Mouse (Mus musculus): Measurements from ENCODE around the gene Papss2.

The Papss2 gene

DNA sequence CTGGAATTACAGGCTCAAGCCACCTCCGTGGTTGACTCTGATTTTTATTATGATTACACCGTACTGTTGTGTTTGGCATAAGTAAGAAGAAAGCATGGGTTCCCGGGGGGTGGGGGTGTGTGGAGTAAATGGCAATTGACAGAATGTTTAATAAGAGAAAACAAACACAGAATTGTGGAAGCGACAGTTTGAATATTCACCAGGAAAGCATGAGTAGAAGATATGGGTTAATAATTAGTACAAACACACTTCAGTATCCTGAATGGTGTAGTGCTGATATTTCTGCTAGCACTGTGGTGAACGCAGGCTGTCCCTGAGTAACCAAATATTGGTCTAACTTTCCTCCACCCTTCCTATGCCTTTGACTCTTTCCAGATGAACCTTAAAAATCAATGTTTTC, 3.8 kb downstream of the Papss2 start:
- no peak for DNase-seq (ENCODE audit: low read depth, low spot score)

DNA sequence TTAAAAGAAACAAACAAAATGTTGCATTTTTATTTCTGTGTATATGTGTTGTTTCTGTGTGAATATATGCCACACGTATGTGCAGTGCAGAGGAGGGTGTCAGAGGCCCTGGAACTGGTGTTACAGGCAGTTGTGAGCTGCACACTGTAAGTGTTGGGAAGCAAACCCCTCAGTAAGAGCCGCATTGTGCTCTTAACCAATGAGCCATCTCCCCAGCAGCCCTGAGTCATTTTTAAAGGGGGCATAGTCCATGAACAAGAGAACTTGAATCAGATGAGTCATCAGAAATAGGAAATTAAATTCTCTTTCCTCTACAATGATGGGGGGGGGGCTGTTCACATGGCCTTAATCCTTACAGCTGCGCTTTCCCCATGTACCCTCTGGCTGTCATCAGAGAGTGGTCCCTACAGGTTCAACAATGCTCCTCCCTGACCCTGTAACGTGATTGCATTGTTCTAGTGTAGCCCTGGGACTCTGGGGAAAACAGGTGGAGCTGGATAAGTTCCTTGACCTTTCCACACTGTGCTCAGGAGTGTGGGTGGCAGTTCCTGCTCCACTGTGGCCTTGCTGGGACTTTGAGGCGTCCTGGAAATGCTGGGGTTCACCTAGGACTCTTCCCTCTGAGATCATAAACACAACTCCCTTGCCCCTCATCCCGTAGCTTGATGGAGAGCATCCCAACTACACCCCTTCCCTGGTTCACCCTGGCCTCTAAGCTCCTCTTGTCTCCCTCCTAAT, 5.6 kb downstream of the Papss2 start:
- no peak for DNase-seq (ENCODE audit: low read depth, low spot score)

DNA sequence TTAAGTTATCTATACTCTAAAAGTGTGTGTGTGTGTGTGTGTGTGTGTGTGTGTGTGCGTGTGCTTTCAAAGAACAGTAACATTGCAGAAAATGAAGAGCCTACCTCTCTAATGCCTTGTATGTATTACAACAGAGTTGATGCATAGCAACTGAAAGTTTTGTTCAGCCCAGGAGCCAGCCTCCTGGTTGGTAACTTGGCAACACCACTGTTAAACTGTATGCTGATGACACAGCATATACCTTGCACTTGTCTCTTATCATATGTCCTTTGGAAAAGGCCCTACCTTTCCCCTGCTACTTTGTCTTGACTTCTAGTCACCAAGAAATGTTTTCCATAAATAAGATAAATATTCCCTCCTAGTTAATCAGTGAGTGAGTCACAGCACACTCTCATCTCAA, 7.9 kb downstream of the Papss2 start:
- no peak for DNase-seq (ENCODE audit: low read depth, low spot score)

DNA sequence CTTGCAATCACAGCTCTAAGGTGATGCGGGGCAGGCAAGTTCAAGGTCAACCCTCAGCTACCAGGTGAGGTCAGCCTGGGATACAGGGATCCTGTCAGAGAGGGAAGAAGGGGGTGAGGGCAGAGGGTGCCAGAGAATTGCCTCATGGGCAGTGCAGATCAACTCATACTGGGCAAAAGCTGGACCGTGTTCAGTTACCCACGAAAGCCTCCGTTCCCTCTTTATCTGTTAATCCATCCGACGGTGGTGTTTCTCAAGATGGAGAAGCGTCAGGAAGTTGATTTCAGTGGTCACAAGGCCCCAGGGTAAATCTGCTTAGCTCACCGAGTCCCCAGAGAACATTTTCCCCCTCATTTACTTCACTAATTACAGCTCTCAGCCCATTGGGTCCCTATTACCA, 8.5 kb downstream of the Papss2 start:
- no peak for DNase-seq (ENCODE audit: low read depth, low spot score)

DNA sequence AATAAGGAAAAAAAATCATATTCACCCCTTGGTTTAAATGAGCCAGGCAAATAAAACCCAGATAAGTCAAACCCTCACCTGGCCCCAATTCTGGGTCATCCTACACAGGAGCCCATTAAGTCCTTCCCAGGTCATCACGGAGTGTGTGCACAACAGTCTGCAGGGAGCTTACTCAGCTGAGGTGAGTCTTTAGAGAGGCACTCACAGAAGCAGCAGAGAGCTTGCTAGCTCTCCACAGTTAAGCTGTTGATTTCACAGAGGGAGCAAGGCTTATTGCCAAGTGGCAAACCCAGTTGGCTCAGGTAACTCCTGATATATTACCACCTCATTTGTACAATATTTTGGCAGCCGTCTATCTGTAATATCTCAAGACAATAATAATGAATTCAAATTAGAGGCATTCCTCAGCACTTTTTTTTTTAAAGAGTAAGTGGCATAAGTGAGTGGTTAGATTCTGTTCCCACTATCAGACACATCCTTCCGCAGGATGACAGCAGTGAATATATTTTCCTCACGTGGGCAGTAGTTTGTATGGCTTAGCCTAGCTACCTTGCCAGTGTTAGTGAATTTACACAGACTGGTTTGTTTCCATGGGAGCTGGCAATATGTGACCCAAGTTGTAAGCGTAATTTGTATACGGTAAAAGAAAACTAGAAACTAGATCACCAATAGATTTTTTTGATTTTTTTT, 9.1 kb downstream of the Papss2 start:
- no peak for DNase-seq (ENCODE audit: low read depth, low spot score)

- DNase-seq (ENCODE audit: low read depth, low spot score), result no peak
Observed at GRCm38 (mm10) chr19:32606227-32606827, 10.7 kb downstream of the Papss2 start.

DNA sequence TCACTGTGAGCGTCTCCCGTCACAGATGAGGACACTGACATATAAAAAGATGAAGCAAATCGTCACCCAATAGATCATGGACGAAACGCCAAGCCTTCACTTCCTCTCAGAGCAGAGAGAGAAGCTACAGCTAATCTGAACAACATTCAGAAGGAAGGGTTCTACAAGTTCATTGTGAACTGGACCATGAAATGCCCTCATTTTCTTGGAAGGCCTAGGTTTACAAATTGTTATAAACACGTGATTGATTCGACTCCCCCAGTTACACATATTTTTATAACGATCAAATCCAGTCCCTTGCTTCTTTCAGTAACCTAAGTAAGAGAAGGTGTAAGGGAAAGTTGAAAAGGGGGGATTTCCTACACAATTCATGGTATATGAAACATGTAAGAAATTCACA, 11.4 kb downstream of the Papss2 start:
- DNase-seq (ENCODE audit: low read depth, low spot score), result no peak

DNA sequence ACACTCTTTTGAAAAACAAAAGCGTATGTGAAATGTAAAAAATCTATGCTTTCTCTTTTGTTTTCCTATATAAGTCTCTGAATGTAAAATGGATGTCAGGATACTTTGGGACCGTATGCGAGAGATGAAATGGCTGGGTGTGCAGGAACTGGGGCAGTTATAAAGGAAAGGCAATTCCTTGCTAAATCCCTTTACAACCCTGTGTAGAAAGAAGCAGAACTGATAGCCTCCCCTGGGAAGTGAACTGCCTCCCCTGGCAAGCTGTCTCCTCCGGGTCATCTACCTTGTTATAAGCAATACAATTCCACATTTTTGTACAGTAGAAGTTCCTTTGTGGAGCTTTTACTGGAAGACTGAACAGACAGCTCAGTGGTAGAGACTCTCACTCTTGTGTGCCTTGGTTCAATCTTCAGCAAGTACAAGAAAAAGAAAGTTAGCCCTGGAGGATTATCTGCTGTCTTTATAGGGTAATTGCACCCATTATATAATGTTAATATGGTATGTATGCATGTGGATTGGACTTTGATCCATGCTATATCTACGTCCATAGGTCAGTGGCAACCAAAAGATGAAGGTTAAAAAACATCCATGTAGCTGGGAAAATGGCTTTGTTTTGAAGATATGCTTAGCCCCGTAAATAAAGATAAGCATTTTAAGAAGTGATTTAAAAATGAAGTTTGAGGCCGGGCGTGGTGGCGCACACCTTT, 15.9 kb downstream of the Papss2 start:
- DNase-seq (ENCODE audit: low read depth, low spot score), result no peak

DNA sequence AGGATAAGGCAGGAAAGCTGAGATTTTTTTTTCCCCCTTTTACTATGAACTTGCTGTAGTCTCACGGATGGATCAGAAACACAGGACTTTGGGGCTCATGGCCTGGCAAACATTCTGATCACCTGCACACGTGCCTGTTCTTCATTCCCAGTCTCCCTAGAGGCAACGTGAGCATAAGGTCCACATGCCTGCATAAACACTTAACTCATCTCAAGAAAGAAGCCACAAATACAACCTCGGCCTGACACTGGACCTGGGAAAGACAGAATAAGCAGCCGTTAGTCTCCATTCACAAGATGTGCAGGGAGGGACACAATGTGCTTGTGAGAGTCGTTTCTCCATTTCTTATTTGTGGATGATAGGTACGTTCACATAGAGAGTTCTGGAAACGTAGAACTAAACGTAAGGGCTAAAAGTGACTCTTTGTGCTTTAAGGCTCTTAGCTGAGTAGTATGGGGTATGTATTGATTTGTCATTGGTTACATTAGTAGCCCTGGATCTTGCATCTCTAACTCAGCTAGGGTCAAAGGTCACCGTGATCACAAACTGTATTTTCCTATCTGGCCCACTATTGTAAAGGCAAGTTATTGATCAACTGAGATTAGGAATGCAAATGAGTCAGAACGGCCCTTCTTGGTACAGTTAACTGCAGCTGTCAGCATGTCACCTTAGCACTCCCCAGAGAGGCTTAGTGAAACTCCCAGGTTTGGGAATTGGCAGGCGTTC, 18.6 kb downstream of the Papss2 start:
- no peak for DNase-seq (ENCODE audit: low read depth, low spot score)

DNA sequence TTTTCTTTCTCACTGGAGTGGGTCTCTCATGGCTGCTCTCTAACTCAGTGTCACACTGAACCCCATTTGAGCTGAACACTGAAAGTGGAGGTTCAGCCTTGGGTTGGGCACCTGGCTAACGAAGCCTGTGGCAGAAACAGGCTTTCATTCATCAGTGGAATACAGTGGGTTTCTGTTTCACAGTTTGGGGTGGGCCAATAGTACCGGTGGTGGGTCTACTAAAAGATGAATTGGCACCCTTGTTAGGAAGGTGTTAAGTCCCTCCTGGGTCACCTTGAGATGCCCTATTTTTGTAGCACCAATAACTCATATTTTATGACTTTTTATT, 19.1 kb downstream of the Papss2 start:
- DNase-seq (ENCODE audit: low read depth, low spot score), result no peak

- no peak for DNase-seq (ENCODE audit: low read depth, low spot score)
Observed at GRCm38 (mm10) chr19:32616646-32617045, 21.1 kb downstream of the Papss2 start.

- DNase-seq (ENCODE audit: low read depth, low spot score), result no peak
Observed at GRCm38 (mm10) chr19:32619739-32620138, 24.1 kb downstream of the Papss2 start.

DNA sequence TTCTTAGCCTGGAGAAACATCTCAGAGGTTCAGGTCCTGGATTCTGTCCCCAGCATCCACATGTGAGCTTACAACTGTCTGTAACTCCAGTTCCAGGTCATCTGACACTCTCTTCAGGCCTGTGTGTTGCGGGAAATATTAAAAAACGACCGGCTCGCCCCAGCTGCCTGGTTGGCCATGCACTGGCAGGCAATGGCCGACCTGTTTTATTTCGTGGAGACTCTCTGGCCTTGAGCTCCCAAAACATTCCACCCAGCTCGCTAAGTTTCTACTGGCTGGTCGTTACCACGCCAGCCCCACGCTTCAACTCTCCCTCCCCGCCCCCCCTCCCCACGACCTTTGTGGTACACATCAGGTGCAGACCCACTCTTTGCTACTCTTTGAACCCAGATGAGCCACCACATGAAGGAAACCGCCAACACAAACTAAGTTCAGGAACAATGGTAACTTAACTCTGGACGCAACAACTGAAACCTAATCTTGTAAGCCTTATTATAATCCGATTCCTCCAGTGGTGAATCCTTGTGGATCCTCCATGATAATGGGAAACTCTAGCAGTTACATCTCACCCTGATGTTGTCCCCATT, 25.4 kb downstream of the Papss2 start:
- no peak for DNase-seq (ENCODE audit: low read depth, low spot score)

GRCm38 (mm10) chr19:32622142-32622541, 26.6 kb downstream of the Papss2 start:
- DNase-seq (ENCODE audit: low read depth, low spot score), result no peak

GRCm38 (mm10) chr19:32626768-32627331, 31.3 kb downstream of the Papss2 start:
- no peak for DNase-seq (ENCODE audit: low read depth, low spot score)

DNA sequence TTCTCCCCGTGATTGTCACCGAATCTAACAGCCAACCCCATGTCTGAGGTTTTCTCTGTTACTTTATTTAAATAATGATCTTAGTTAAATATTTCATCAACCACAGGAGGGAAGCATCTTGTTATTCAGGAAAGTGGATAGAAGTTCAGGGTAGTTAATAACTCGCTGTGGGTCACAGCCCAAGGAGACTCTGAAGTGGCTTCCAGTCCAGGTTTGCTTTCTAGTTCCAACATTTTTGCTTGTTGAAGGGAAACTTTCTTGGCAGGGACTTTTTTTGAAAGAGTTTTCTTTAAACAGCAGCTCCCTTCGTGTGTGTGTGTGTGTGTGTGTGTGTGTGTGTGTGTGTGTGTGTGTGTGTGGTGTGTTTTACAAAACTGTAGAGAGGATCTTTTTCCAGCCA, 32.0 kb downstream of the Papss2 start:
- DNase-seq (ENCODE audit: low read depth, low spot score), result no peak

GRCm38 (mm10) chr19:32628572-32629132, 33.1 kb downstream of the Papss2 start:
- DNase-seq (ENCODE audit: low read depth, low spot score), result no peak

- no peak for DNase-seq (ENCODE audit: low read depth, low spot score)
Observed at GRCm38 (mm10) chr19:32634916-32635315, 39.3 kb downstream of the Papss2 start.

GRCm38 (mm10) chr19:32637357-32638275, 42.0 kb downstream of the Papss2 start:
- DNase-seq (ENCODE audit: low read depth, low spot score), result no peak
